Mouse (Mus musculus) spleen, adult 2 months (tissue): ENCODE measurements around the gene Sbk1. TPM values are rescaled to one million over a fixed set of nuclear protein-coding genes. Genes with fewer than 3 reads are reported as not detected.

ENCODE experiments used
- DNase-seq, 2 experiments: peaks; one replicate each; pipeline versions ENCODE4 v3.0.0 to v3.0.0-alpha.2; 2012 to 2021; ENCODE audit warnings: low spot score in 2 of 2, low read depth in 1 of 2
- H3K27ac ChIP-seq: fragments of 200-500 bp; 2 replicates; pipeline ENCODE4 v1.5.1; 2012; ENCODE audit warnings: low read length, inconsistent platforms; ENCODE audit not compliant: insufficient read depth
- H3K27me3 ChIP-seq: fragments of 200-500 bp; 2 replicates; pipeline ENCODE4 v1.6.1; 2012; ENCODE audit warnings: mild to moderate bottlenecking, moderate library complexity, low read length, inconsistent platforms; ENCODE audit not compliant: control insufficient read depth, insufficient read depth
- H3K36me3 ChIP-seq: fragments of 200-500 bp; 2 replicates; pipeline ENCODE4 v1.6.1; 2012; ENCODE audit warnings: mild to moderate bottlenecking, low read length, inconsistent platforms; ENCODE audit not compliant: control insufficient read depth, insufficient read depth
- H3K4me1 ChIP-seq: fragments of 200-500 bp; 2 replicates; pipeline ENCODE4 v1.6.1; 2011; ENCODE audit warnings: inconsistent platforms; ENCODE audit not compliant: control insufficient read depth, insufficient read depth, insufficient read length
- H3K4me3 ChIP-seq: fragments of 200-500 bp; 2 replicates; pipeline ENCODE4 v1.5.1; 2011; ENCODE audit warnings: mild to moderate bottlenecking, inconsistent platforms; ENCODE audit not compliant: insufficient read depth, insufficient read length; ENCODE audit errors: extremely low read depth
- CTCF ChIP-seq: fragments of 200-500 bp; IDR thresholded peaks from 2 replicates; pipeline ENCODE4 v1.5.1; 2011; ENCODE audit warnings: mild to moderate bottlenecking, inconsistent platforms; ENCODE audit not compliant: insufficient read depth, insufficient read length, insufficient replicate concordance; ENCODE audit errors: extremely low read depth
- POLR2A ChIP-seq: fragments of 200-500 bp; IDR thresholded peaks from 2 replicates; pipeline ENCODE4 v1.6.1; 2011; ENCODE audit warnings: low read depth, low read length, inconsistent platforms
- WGBS: fragments of 180-500 bp; shearing (Covaris S2); methylation state at CpG from one replicate; pipeline ENCODE4 v1.1.7; 2018; 5-methylcytosine and 5-hydroxymethylcytosine counted together
- polyA plus RNA-seq: library from polyadenylated mRNA; depleted of rRNA; stranded (reverse); fragments of >200 nt; gene quantifications from 2 replicates; pipeline ENCODE4 v1.2.3, GENCODE M21; 2012; rRNA removed

The Sbk1 gene
- polyA plus RNA-seq, 1 experiment = 73.4 TPM

GRCm38 (mm10) chr7:126330693-126331092, 58.3 kb downstream of the Sbk1 start:
- H3K27ac ChIP-seq = peak overlapping the region; percentile 73
- WGBS = 69% methylated on average over 2 of the region's 2 CpGs
- H3K36me3 ChIP-seq = no peaks in the 10 kb centered on the region
- no peak for DNase-seq
- no peaks in the 10 kb centered on the region for H3K27me3 ChIP-seq
- H3K4me1 ChIP-seq = no peaks in the 10 kb centered on the region; the same call in 1 of the 2 replicates
- H3K4me3 ChIP-seq = no peak overlapping the region
- no peak for TF ChIP-seq CTCF
- TF ChIP-seq POLR2A = no peak

DNA sequence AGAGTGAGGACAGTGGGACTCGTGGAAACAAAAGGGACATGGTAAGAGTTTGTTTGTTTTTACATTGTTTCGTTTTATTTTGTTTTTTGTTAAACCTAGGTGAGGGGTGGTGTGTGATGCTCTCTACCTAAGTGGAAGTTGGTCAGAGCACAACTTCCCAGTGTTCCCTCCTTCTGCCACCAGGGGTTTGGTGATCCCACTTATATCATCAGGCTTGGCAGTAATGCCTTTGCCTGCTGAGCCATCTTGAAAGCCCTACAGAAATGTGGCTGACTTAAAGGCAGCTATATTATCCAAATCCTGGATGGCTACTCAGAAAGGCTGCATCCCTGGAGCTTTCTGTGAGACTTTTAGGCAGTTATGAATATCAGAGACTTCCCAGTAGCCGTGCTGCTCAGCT, 60.3 kb downstream of the Sbk1 start:
- Histone ChIP-seq H3K27ac (no peak overlapping the region), H3K36me3 (no peaks in the 10 kb centered on the region), H3K4me3 (no peak overlapping the region), H3K27me3 (no peaks in the 10 kb centered on the region), H3K4me1 (no peaks in the 10 kb centered on the region; the same call in 1 of the 2 replicates)
- DNase-seq = no peak
- TF ChIP-seq CTCF (no peak), POLR2A (no peak)
- WGBS = 77% methylated on average over 3 of the region's 3 CpGs

DNA sequence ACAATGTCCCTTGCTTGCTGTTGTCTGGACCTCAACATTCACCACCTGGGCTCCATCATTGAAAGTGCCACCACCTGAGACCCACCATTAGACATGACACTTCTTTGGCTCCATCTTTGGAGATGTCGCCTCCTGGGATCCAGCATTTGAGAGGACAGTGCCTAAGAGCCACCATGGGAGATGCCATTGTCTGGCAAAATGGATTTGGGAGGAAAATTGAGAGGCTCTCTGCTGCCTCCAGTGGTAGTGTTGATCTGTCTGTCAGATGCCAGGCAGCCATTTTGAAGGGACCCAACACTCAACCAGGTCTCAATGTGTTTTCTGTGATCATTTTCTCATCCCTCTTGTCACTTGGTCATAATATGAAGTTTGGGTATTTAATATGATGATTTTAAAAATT, 63.1 kb downstream of the Sbk1 start:
- H3K4me3 ChIP-seq = no peak overlapping the region
- no peak overlapping the region for H3K27ac ChIP-seq
- H3K4me1 ChIP-seq = peaks cover under 1% of the 10 kb centered on the region; the same call in 1 of the 2 replicates
- no peaks in the 10 kb centered on the region for H3K27me3 ChIP-seq
- DNase-seq = no peak
- WGBS = 95% methylated on average over 1 of the region's 1 CpGs
- no peaks in the 10 kb centered on the region for H3K36me3 ChIP-seq
- TF ChIP-seq POLR2A (no peak), CTCF (no peak)

- H3K27ac ChIP-seq = peak overlapping the region; percentile 58
- H3K4me1 ChIP-seq = peaks cover 3% of the 10 kb centered on the region; the same call in 1 of the 2 replicates
- WGBS = 84% methylated on average over 8 of the region's 8 CpGs
- no peak overlapping the region for H3K4me3 ChIP-seq
- no peaks in the 10 kb centered on the region for H3K27me3 ChIP-seq
- TF ChIP-seq CTCF (no peak), POLR2A (no peak)
- no peak for DNase-seq
- no peaks in the 10 kb centered on the region for H3K36me3 ChIP-seq
These were observed 66.5 kb downstream of the Sbk1 start for GRCm38 (mm10) chr7:126338906-126339305.

DNA sequence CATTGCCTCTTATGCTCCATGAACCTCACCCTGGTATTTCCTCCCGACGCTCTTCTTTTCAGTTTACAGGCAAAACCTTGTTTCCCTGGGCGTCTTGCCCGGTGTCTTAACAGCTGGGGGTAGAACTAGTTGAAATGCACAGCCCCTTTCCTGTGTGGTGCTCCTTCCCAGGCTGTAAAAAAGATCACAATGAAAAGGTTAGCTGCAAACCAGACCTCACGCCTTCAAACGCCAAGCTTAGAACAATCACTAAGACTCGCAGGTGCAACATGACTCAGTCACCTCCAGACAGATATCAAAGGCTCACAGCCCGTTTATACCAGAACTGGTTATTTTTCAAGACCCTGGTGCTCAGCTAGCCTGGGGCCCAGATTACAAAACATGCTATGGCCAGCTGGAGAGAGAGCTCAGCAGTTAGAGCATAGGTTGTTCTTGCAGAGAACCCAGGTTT, 67.1 kb downstream of the Sbk1 start:
- TF ChIP-seq POLR2A = no peak
- no peak for TF ChIP-seq CTCF
- Histone ChIP-seq H3K36me3 (no peaks in the 10 kb centered on the region), H3K27ac (peak overlapping the region; percentile 58), H3K4me3 (no peak overlapping the region), H3K27me3 (no peaks in the 10 kb centered on the region), H3K4me1 (peaks cover 3% of the 10 kb centered on the region; the same call in 1 of the 2 replicates)
- DNase-seq = peak in 1 of 2 experiments; percentile 18
- WGBS = 53% methylated on average over 8 of the region's 8 CpGs

DNA sequence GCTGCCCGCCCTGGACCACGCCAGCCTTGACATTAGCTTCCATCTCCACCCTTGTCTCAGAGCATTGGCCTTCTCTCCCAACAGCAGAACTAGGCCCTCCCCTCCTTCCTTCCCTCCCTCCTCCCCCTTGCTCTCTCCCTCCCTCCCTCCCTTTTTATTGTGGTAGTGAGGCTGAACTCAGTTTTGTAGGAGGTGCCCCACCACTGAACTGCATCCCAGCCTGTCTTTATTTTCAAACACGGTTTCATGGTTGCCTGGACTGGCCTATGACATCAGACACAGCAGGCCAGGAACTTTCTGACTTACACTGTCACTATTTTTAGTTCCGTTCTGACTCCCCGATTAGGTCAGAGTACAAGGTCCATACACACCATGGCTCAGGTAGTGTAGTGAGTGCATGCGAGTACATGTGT, 67.8 kb downstream of the Sbk1 start:
- DNase-seq = no peak

DNA sequence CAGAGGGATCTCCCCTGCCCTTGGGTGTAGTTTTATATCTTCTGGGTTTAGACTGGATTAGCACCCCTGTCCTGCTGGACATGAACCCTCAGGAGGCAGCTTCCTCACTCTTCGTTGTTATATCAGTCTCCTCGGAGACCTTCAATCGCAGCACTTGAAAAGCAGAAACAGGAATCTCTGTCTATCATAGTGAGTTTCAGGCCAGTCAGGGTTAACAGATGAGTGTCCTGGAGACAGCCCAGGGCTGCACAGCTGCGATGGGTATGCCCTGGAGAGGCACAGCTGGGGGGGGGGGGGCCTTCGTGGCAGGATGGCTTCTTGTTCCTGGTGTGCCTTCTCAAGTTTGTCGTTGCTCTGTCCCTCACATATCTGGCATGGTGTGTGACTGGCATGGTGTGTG, 68.5 kb downstream of the Sbk1 start:
- TF ChIP-seq POLR2A (no peak), CTCF (no peak)
- no peaks in the 10 kb centered on the region for H3K27me3 ChIP-seq
- WGBS = 19% methylated on average over 6 of the region's 6 CpGs
- peaks cover 3% of the 10 kb centered on the region; the same call in 1 of the 2 replicates for H3K4me1 ChIP-seq
- no peak for DNase-seq
- no peak overlapping the region for H3K4me3 ChIP-seq
- no peak overlapping the region for H3K27ac ChIP-seq
- no peaks in the 10 kb centered on the region for H3K36me3 ChIP-seq

More for the DNA sequence above, 67.8 kb downstream of the Sbk1 start:
- Histone ChIP-seq H3K27ac (peak overlapping the region; percentile 43; the same call in 1 of the 2 replicates), H3K4me1 (peaks cover 3% of the 10 kb centered on the region; the same call in 1 of the 2 replicates), H3K4me3 (no peak overlapping the region), H3K36me3 (no peaks in the 10 kb centered on the region), H3K27me3 (no peaks in the 10 kb centered on the region)
- 34% methylated on average over 6 of the region's 6 CpGs for WGBS
- TF ChIP-seq POLR2A = no peak
- TF ChIP-seq CTCF = no peak

Other genes with a start within 250 kb of the Sbk1 start
- 0.05 TPM in 2 replicates for gene Gsg1l, start 190.2 kb upstream of the Sbk1 start, polyA plus RNA-seq
- gene Xpo6, start 72.1 kb upstream of the Sbk1 start, polyA plus RNA-seq = 235 and 293 TPM in 2 replicates
- 164 and 223 TPM in 2 replicates for gene Lat, start 97.0 kb downstream of the Sbk1 start, polyA plus RNA-seq
- gene Spns1, start 104.8 kb downstream of the Sbk1 start, polyA plus RNA-seq = 115 and 208 TPM in 2 replicates
- gene Nfatc2ip, start 124.1 kb downstream of the Sbk1 start, polyA plus RNA-seq = 9.0 and 10.7 TPM in 2 replicates
- 268 and 290 TPM in 2 replicates for gene Cd19, start 142.3 kb downstream of the Sbk1 start, polyA plus RNA-seq
- gene Rabep2, start 156.1 kb downstream of the Sbk1 start, polyA plus RNA-seq = 60.3 and 73.9 TPM in 2 replicates
- 2.4 and 2.6 TPM in 2 replicates for gene Atp2a1, start 190.5 kb downstream of the Sbk1 start, polyA plus RNA-seq
- 53.4 and 67.4 TPM in 2 replicates for gene Sh2b1, start 202.8 kb downstream of the Sbk1 start, polyA plus RNA-seq
- gene Tufm, start 214.7 kb downstream of the Sbk1 start, polyA plus RNA-seq = 51.8 and 58.1 TPM in 2 replicates
- gene Atxn2l, start 230.8 kb downstream of the Sbk1 start, polyA plus RNA-seq = 208 and 311 TPM in 2 replicates